12 mouse cellular contexts compared by ENCODE assay signal in genomic region chr4:102617774-102618173, GRCm38 (mm10).
"Had no signal": no experiment of that assay in that cellular context is flagged by ENCODE, and none has a peak within 500 bp of the region (broad histone marks: within the 10 kb centered on the region; RNA-seq: fewer than 3 reads in every experiment).

No protein-coding gene starts in this region.

- H3K9me3 ChIP-seq: liver, embryonic 13.5 days; midbrain, embryonic 13.5 days; neural tube, embryonic 15.5 days had no signal

- H3K4me1 ChIP-seq: liver, embryonic 13.5 days had no signal

- H3K4me3 ChIP-seq: layer of hippocampus, adult 2 months; liver, embryonic 13.5 days; midbrain, embryonic 13.5 days; myocyte; neural tube, embryonic 15.5 days had no signal

- H3K4me2 ChIP-seq: liver, embryonic 13.5 days; midbrain, embryonic 13.5 days; neural tube, embryonic 15.5 days had no signal

- H3K36me3 ChIP-seq: liver, embryonic 13.5 days; midbrain, embryonic 13.5 days; neural tube, embryonic 15.5 days had no signal

- H3K27ac ChIP-seq: layer of hippocampus, adult 2 months; liver, embryonic 13.5 days; midbrain, embryonic 13.5 days; neural tube, embryonic 15.5 days had no signal

- DNase-seq: kidney, adult 11 months; kidney, postnatal 10 days; kidney, postnatal 4 days; liver, embryonic 13.5 days; liver, postnatal 0 days; right cerebral cortex, adult 18-20 months; right cerebral cortex, postnatal 25 days; thymus, postnatal 36 days had no signal

- H3K27me3 ChIP-seq: liver, embryonic 13.5 days; midbrain, embryonic 13.5 days; neural tube, embryonic 15.5 days had no signal

- H3K9ac ChIP-seq: liver, embryonic 13.5 days; liver, postnatal 0 days; midbrain, embryonic 13.5 days; neural tube, embryonic 15.5 days had no signal

- ATAC-seq: liver, postnatal 0 days; midbrain, embryonic 13.5 days had no signal
